Mouse (Mus musculus): Measurements from ENCODE around the gene Thtpa.
A peak's percentile ranks its signal among the peaks of the same experiment; 100 is the strongest.

The Thtpa gene

DNA sequence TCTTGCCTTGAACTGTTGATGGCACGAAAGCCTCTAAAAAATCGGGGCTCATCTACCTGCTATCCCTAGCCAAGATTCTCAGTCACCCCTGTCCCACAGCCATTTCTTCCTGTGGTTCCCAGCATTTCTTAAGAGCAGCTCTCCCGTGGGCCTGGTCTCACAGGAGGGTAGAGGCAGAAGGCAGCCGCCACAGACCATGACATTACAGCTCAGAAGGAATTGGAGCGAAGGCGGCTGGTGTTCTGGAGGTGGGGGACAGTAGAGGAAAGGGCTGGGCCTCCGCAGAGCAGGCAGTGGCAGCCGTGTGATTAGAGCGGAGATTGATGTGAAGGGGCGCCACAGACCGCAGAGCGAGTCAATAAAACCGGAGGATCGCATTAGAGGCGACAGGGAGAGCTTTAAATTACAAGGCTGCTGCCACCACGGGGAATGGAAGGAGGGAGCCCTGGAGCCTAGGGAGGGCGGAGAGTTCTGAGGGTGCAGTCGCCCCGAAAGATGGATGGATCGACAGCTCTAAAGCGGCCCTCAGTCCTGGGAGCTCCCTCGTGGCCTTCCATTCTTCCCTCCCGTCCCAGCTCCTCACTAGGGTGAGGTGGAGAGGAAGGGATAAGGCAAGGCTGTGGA is 16.1 kb upstream of the Thtpa start:
- DNase-seq = no peak

DNA sequence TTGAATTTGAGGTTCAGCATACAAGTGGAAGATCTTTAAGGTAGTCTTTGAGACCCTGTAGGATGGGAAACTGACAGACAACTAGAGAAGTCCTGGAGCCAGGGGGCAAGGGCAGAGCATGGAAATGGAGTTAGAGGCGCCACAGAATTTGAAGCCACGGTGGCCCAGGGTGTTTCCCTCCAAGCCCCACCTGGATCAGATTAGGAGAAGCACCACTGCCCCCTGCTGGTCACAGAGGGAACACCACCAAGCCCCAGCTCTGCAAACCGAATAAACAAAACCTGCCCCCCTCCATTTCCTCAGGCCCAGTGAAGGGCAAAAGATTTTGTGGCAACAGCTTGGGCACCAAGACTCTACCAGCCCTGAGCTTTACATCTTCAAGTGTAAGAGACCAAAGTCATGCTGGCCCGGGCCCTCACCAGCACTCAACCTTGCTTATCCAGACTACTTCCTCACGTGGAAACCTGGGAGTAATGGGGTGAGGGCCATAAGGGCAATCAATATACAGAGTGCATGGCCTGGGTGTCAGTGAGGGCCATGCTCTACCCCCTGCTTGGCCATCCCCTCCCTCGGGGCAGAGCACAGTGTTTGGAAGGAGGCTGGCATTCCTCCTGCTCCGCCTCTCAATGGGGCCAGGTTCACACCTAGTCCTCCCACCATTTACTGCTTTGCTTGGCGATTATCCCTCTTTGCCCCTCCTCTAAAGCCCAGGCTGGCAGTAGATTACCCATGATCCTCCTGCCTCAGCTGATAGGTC is 15.2 kb upstream of the Thtpa start:
- peak; percentile 86 for DNase-seq

DNA sequence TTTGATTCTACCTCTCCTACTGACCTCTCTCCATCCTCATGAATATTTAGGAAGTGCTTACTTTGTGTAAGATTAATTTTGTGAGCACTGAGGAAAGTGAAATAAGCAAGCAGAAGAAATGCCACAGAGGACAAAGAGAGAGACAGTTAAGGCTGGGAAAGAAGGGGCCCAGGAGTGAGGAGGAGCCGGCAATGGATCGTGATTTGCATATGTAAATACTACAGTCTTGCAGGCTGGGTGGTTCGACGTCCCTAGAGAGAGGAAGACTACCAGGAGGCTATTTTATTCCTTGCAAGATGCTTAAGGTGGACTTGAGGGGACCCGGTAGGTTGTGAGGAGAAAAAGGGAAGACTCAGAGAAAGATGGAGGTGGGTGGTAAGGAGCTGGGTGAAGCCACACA is 13.5 kb upstream of the Thtpa start:
- no peak for DNase-seq

DNA sequence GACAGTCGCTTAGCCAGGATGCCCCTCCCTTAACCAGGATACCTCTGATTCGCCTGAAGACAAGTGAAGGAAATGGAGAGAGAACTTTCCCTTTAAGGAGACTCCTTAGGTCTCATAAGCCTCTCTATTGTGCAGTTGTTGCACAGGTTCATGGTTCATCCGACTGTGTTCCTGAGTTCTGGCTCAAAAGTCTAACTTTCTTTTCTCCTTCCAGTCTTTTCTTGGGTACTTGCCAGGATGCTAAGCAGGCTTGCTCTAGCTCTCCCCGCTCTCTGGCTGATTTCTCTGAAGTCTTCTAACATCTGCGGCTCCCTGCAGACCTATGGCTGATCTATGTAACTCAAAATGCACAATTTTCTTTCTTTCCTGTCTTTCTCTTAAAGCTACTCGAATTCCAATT is 11.1 kb upstream of the Thtpa start:
- DNase-seq = no peak

DNA sequence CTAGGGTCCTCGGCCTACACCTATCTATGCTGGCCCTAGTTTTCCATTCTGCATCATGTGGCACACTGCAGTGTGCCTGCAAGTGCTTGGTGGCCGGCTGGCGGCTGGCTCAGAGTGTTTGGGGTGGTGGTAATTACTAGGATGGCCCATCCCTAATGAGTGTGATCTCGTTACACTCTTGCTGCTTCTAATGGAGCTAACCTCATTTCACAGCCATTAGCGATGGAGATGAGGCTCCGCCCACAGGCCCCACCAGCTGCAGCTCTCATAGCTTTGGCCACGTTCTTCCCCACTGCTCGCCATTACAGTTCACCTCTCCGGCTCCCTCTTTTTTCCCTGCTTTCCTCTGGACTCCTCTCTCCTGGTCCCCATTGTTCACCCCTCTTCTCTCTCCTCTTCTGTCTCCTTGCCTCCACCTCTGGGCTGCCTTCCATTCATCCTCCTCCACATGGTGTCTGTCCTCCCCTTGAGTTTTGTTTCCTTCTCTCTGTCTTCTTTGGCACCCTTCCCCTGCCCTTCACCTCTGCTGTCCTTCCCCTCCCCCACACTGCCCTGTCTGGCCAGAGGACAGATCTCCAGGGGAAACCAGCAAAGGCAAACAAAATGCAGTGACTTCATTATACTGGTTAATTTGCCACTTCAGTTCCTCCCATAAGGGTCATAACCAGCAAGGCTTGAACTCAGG is 9.1 kb upstream of the Thtpa start:
- DNase-seq = no peak

DNA sequence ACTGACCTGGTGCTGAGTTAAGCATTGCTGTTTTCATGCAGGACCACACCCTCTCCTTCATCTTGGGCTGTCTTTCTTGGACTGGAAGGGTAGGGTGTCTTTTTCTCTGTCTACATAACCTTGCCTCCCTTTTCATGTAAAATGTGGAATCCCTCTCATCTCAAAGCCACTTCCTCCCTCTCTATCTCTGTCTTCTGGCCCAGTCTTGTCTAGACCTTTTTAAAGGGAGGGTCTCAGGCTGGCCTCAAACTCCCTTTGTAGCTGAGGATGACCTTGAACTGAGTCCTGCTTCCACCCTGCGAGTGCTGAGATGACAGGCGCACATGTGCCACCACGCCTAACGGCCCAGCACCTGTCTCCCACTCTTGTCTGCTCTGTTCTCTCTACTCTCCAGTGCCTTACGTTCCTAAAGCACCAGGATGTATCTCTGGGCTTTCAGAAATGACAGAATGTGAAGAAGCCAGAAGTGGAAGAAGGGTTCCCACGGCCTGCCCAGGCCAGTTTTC is 8.5 kb upstream of the Thtpa start:
- no peak for DNase-seq

DNA sequence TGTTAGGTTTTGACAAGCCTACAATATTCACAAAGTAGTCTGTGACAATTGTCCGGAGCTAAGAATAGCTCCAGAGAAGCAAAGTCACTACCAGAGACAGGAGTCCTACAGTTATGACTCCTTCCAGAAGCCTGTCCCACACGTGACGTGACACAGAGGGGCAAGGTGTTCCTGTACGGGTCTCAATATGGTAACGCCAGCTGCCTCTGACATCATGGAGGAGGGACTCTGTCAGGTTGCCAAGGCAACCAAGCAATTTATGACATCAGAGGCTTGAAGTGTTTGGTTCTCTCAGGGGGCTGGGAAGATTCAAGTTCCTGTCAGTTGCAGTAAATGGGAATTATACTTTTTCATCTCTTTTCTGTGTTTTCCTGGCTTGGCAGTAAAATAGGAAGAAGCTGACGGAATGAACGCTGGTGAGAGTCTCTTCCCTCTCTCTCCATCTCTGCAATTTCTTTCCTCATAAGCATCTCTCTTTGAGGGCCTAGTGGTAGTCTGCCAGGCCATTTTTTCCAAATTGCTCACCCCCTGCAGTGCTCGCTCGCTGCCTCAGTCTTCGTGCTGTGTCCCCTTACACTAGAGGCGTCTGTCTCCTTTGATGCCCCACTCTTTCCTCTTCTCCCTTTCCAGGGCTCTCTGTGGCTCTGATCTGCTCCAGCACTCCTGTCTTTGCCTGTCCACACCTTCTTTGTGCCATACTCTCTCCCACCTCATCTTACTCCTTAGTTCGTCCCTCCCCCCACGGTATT is 5.2 kb upstream of the Thtpa start:
- DNase-seq = no peak

DNA sequence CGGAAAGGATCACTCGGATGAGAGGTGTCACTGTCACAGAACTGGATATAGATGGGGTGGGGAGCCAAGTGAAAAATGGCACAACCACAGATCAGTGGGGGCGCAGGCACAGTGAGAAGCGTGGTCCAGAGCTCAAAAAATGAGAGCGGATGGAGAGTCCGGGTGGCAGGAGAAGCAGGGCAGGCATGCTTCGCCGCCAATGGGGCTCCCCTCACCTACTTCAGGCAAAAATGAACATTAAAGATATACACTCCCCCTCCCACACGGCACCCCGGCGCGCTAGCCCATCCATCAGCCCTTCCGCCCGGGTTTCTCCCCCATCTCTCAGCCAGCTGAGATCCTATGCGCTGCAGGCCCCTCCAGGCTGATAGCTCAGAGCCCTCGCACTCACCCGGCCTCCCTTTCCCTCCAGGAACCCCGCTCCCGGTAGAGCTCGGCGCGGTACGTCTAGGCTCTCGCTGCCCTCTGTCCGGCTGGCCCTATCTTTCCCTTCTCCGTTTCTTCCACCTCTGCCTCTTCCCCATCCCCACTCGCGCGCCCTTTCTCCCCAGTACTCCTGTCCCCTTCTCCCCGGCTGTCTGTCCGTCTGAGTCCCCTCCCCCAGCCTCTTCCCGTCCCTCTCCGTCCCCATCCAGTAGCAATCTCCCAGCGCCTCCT is 3.2 kb upstream of the Thtpa start:
- DNase-seq = no peak

DNA sequence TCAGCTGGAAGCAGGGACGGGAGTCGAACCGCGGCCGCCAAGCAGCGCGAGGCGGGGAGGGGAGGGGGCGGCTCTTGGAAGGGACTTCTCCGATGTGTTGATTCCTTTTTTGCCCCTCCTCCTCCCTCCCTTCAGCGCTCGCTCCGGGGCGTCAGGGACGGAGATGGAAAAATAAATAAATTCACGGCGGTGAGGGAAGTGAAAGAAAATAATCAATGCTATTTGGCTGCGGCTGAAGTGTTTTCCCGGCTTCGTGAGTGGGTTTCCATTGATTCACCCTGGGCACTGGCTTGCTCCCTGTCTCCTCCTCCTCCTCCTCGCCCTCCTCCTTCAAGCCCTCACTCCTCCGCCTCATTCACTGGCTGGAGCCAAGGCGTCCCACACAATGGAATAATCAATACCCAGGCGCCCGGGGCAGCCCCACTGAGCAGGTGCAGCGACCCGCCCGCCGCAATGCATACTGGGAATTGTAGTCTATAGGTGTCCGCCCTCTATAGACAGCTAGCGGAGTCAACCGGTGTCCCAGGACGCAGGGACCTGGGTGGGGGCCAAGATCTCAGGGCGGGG is 2.5 kb upstream of the Thtpa start, which contains the start of gene Zfhx2:
TSS of gene Zfhx2 (minus strand) at position 314 of the 567 bp plus-strand sequence.
- DNase-seq = peak; percentile 95

DNA sequence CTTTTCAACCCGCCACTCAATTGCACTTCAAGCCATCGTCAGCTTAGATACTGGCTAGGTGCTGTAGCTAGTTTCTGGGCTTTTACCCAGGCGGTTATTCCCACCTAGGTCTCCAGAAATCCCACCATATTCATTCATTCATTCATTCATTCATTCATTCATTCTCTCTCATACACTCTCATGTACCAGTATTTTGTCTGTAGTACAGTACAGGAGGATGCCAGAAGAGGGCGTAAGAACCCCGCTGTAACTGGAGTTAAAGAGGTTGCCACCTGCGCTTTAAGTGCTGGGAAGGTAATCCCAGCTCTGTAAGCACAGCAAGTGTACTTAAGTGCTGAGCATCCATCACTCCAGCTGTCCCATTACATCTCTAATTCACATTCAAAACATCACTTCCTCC is 657 bp upstream of the Thtpa start:
- no peak for DNase-seq

DNA sequence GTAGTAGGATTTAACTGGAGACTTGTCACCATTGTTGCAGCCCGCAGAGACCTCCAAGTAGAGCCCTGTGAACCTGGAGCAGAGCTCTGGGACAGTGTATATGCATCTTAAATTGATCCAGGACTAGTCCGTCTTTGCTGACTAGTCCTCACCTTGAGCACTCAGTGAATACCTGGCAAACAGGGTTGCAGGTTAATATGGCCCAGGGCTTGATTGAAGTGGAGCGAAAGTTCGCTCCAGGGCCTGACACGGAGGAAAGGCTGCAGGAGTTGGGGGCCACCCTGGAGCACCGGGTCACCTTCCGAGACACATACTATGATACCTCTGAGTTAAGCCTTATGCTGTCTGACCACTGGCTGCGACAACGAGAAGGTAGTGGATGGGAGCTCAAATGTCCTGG is 679 bp downstream of the Thtpa start:
- DNase-seq = no peak

DNA sequence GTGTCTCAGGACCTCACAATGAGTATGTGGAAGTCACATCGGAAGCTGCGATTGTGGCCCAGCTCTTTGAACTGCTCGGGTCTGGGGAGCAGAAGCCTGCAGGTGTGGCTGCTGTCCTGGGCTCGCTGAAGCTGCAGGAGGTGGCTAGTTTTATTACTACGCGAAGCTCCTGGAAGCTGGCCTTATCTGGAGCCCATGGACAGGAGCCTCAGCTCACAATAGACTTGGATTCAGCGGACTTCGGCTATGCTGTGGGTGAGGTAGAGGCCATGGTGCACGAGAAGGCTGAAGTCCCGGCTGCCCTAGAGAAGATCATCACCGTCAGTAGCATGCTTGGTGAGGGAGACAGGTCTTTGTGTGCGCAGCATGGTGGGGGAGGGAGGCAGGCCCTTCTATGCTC is 1.1 kb downstream of the Thtpa start:
- no peak for DNase-seq

DNA sequence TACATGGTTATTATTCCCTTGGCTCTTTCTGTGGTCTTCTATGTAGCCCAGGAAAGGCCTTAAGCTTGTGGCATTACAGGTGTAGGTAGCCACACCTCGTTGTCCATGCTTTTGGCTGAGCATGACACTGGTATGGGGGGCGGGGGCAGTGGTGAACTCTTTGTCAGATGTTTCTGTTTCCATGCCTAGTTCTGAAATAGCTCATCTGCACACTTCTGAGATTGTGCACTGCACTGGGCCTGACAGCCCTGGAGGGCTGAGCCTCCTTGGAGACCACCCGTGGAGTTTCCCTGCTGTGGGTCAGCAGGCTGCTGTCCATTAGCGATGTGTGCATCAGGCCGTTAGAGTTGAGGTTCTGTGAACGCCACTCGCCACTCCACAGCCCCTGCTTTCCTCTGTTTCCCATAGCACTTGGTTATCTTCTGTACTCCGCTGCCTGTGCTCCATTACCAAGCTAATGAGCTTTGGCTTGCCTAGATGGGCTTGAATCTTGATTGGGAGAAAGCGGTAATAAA is 2.0 kb downstream of the Thtpa start:
- DNase-seq = no peak

DNA sequence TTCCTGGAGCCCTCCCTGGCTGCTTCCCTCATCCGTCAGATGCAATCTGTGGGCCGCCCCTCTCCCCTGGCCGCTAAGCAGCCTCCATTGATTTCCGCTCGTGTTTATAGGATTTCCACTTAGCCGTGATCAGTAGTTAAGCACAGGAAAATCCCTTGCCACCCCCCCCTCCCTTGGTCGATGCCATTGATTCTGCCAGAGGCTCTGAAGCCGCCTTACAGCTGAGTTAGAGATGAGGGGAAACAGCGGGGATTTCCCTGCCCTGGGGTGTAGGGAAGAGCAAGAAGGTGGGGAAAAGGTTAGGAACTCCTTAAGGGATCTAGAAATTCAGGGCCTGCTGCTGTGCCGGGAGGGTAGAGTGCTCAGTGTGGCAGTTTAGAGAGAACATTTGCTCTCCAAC is 3.1 kb downstream of the Thtpa start:
- DNase-seq = no peak

DNA sequence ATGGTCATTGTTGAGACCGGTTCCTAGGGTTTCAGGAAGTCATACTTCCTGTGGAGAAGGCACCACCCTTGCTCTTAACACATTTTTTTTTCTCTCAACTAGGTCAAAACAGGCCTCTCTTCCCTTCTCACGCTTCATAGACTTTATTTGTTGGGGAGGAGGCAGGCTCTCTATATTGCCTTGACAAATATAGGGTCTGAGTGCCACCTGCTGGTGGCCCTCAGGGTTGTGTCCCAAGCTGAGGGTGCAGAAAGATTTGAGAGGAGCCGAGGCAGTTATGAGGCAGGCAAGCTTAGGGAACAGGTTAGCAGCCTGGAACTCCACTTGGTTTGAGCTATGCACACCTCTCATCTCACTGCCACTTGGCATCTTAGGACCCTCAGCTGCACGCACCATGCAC is 3.5 kb downstream of the Thtpa start:
- no peak for DNase-seq

DNA sequence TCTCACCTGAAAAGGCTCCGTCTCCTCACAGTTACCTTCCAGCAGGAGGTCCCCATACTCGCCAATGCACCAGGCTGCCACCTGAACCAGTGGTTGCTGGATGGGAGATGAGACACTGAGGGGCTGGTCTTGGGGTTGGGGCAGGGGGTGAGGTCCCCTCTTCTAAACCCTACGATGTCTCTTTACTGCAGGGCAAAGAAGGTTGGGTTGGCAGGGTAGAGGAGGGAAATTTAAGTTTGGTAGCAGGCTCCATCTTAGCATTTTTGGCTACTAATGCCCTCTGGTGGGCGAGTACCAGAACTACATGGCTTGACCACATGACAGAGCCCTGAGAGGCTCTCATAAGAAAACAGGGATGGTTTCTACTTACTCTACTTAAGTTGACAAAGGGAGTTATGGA is 7.0 kb downstream of the Thtpa start:
- peak; percentile 78 for DNase-seq

DNA sequence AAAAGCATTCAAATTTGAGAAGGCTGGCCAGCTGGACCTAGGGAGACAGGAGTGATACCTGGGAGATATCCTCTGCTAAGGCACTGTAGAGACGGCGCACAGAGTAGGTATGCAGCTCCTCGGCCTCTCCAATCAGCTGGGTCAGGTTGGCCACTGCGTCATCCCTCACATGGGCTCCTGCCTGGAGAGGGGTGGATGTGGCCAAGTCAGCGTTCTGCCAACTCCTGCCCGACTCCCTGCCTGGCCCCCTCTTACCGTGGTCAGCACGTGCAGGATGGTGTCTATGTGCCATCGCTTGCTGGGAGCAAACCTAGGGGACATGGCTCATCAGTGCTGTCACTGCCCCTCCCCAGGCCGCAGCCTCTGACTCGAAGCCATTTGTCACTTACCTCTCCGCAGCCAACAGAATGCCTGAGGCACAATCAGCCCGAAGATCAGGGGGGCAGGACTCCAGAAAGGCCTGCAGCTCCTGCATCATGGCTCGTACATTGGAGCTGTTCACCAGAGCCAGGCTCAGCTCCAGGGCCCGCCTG is 7.7 kb downstream of the Thtpa start:
- DNase-seq = no peak

DNA sequence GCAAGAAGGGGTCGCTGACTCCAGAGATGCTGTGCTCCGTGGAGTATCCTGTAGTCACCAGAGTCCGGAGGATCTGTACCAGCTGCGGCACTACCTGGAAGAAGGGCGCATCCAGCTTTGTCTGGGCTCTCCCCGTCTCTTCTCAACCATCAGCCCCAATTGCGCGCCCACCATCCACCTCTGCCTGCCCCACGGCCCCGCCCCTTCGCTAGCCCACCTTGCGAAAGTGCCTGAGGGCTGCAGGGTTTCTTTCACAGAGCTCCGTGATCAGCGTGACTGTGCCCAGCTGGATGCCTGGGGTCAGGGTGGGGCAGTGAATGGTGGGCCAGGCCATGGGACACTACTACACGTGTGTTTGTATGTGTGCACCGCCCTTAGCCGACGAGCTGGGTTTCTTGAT is 9.8 kb downstream of the Thtpa start:
- DNase-seq = no peak

DNA sequence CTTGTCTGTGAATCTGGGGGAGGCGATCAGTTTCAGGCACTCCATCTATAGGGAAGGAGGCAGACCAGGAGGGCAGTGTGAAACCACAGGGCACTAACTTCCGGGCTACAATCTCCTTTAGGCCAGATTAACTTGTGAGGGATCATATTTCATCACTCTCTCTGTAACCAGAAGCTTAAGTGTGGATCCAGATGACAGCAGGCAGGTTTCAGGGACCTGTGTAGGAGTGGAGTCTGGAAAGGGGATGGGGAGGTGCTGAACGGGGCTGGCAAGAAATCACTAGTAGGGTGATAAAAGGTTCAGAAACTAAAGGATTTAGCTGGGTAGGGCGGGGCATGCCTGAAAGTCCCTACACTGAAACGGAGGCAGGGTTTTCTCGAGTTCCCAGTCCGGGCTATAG is 10.8 kb downstream of the Thtpa start:
- no peak for DNase-seq

DNA sequence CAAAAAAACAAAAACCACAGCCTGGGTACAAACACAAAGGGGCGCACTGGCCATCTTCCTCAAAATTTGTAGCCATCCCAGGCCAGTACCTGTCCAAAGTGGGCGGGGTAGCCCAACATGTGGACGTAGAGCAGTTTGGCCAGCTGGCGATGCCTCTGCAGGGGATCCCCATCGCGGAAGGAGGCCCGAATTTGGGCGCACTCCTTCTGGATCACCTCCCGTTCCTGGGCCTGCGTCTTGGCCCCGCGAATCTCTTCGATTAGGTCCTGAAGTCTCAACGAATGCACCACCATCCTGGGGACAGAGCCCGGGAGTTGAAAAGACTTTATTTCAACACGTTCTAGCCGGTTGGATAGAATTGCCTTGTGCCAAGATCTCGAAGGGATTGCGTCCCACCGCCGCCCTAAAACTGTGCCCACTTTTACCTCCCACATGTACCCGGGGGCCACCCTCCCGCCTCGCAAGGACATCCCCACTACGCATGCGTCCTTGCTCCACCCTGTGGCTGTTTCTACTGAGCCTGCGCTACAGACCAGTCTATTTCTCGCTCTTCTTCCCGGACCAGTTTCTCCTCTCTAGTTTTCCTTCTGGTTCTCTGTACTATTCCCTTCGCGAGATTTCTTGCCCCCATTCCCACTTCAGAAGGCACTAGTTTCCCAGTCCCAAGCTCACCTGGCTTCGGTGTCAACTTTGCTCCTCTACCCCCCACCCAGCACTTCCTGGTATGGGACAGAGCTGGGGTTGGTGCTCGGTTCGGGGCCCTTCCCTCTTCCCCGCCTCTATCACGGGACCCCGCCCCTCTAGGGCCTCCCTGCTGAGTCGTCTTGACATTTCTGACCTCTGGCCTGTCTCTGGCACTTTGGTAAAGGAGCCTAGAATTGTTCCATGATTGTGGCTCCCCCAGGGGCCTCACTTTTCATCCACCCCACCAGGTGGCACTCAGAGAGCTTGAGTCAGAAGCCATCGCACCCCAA is 11.5 kb downstream of the Thtpa start, which contains the start of gene Ap1g2:
TSS of gene Ap1g2 (minus strand) at position 758 of the 974 bp plus-strand sequence.
- DNase-seq = peak; percentile 88
